In genomic region chr11:87268803-87269202, GRCm38 (mm10) we compare ENCODE assay signal across 14 mouse cellular contexts.
DNase-seq lines count a peak whose midpoint lies in the region; ATAC-seq and TF ChIP-seq lines count a peak whose summit lies in the region.
"Had no signal": no experiment of that assay in that cellular context is flagged by ENCODE, and none has a peak within 500 bp of the region (broad histone marks: within the 10 kb centered on the region; RNA-seq: fewer than 3 reads in every experiment).

No protein-coding gene starts in this region.

- no peaks in the 10 kb centered on the region for H3K36me3 ChIP-seq in forebrain, postnatal 0 days (ENCODE audit: insufficient read depth)
- no peaks in the 10 kb centered on the region for H3K36me3 ChIP-seq in forebrain, embryonic 16.5 days (ENCODE audit: control insufficient read depth, insufficient read depth)
- no peaks in the 10 kb centered on the region for H3K36me3 ChIP-seq in liver, postnatal 0 days (replicated peaks; ENCODE audit: insufficient read depth, low read length)
- no peaks in the 10 kb centered on the region for H3K36me3 ChIP-seq in liver, embryonic 11.5 days (ENCODE audit: control insufficient read depth, insufficient read depth, low read length)
- H3K36me3 ChIP-seq in ES-E14 (ENCODE audit: control insufficient read depth, insufficient read depth, low read length, poor library complexity, severe bottlenecking): no peaks in the 10 kb centered on the region
- H3K36me3 ChIP-seq in limb, embryonic 10.5 days: no peaks in the 10 kb centered on the region
- H3K36me3 ChIP-seq: heart, embryonic 10.5 days; midbrain, embryonic 12.5 days had no signal

- H3K27me3 ChIP-seq in forebrain, postnatal 0 days (ENCODE audit: insufficient read depth, low read length): no peaks in the 10 kb centered on the region
- no peaks in the 10 kb centered on the region for H3K27me3 ChIP-seq in forebrain, embryonic 16.5 days (replicated peaks; ENCODE audit: control insufficient read depth, insufficient read depth, low read length)
- H3K27me3 ChIP-seq in liver, postnatal 0 days (ENCODE audit: insufficient read depth, low read length): no peaks in the 10 kb centered on the region
- no peaks in the 10 kb centered on the region for H3K27me3 ChIP-seq in liver, embryonic 11.5 days (replicated peaks; ENCODE audit: control insufficient read depth, insufficient read depth, low read length)
- no peaks in the 10 kb centered on the region for H3K27me3 ChIP-seq in limb, embryonic 10.5 days (ENCODE audit: low read depth, poor library complexity, severe bottlenecking)
- H3K27me3 ChIP-seq: midbrain, embryonic 12.5 days had no signal

- TF ChIP-seq CTCF in forebrain, postnatal 0 days (IDR thresholded peaks at IDR 0.05; ENCODE audit: low read depth): peak; percentile 36
- peak; percentile 48 for TF ChIP-seq CTCF in liver, postnatal 0 days (IDR thresholded peaks at IDR 0.05; ENCODE audit: low read depth)
- TF ChIP-seq CTCF in cortical plate, adult 2 months (IDR thresholded peaks at IDR 0.05; ENCODE audit: extremely low read depth, insufficient read depth, low read length): 0 out of 2 replicates have a peak, but pooled peaks have one; percentile 11

- H3K9ac ChIP-seq in forebrain, postnatal 0 days: no peak overlapping the region
- no peak overlapping the region for H3K9ac ChIP-seq in forebrain, embryonic 16.5 days (replicated peaks; ENCODE audit: low read depth, low read length)
- no peak overlapping the region for H3K9ac ChIP-seq in liver, postnatal 0 days (replicated peaks)
- no peak overlapping the region for H3K9ac ChIP-seq in liver, embryonic 11.5 days (ENCODE audit: low read depth, low read length)
- H3K9ac ChIP-seq in ES-E14 (ENCODE audit: insufficient read depth, low read depth, low read length, poor library complexity, severe bottlenecking): no peak overlapping the region
- H3K9ac ChIP-seq: midbrain, embryonic 12.5 days had no signal

- no peak for TF ChIP-seq EP300 in liver, postnatal 0 days (IDR thresholded peaks at IDR 0.05; ENCODE audit: low read depth)

- in situ Hi-C loops in ES-E14 (cut with MboI; ENCODE audit: low sequenced_read_pairs in 2 of 2, unreplicated experiment in 2 of 2): no loop called here

- H3K9me3 ChIP-seq in forebrain, postnatal 0 days (ENCODE audit: low read length): no peaks in the 10 kb centered on the region
- H3K9me3 ChIP-seq in forebrain, embryonic 16.5 days (ENCODE audit: control insufficient read depth, low read length): 0 out of 2 replicates have a peak, but pooled peaks cover 2% of the 10 kb centered on the region
- H3K9me3 ChIP-seq in liver, postnatal 0 days (ENCODE audit: low read length): 0 out of 2 replicates have a peak, but pooled peaks cover 3% of the 10 kb centered on the region
- no peaks in the 10 kb centered on the region; the same call in 1 of the 2 replicates for H3K9me3 ChIP-seq in liver, embryonic 11.5 days (ENCODE audit: control insufficient read depth, low read length)
- H3K9me3 ChIP-seq in ES-E14 (ENCODE audit: control insufficient read depth, insufficient read depth, low read depth, low read length): no peaks in the 10 kb centered on the region
- H3K9me3 ChIP-seq in limb, embryonic 10.5 days (replicated peaks): no peaks in the 10 kb centered on the region
- H3K9me3 ChIP-seq: heart, embryonic 10.5 days; midbrain, embryonic 12.5 days had no signal

- no peak overlapping the region for H3K27ac ChIP-seq in forebrain, postnatal 0 days (ENCODE audit: low read depth, low read length)
- no peak overlapping the region for H3K27ac ChIP-seq in forebrain, embryonic 16.5 days (ENCODE audit: low read length)
- no peak overlapping the region for H3K27ac ChIP-seq in liver, postnatal 0 days (ENCODE audit: low read depth)
- H3K27ac ChIP-seq in liver, embryonic 11.5 days (ENCODE audit: low read depth, low read length): no peak overlapping the region
- no peak overlapping the region for H3K27ac ChIP-seq in ES-E14 (ENCODE audit: insufficient read depth, low read depth, low read length, poor library complexity, severe bottlenecking)
- H3K27ac ChIP-seq in cortical plate, adult 2 months (ENCODE audit: insufficient read depth, low read length): no peak overlapping the region
- no peak overlapping the region for H3K27ac ChIP-seq in limb, embryonic 10.5 days
- H3K27ac ChIP-seq: heart, embryonic 10.5 days; midbrain, embryonic 12.5 days had no signal

- WGBS in forebrain, postnatal 0 days: 91% methylated on average over 2 of the region's 2 CpGs
- 94% methylated on average over 2 of the region's 2 CpGs for WGBS in forebrain, embryonic 16.5 days
- WGBS in liver, postnatal 0 days (ENCODE audit: insufficient replicate concordance): 76% methylated on average over 2 of the region's 2 CpGs
- 68% methylated on average over 2 of the region's 2 CpGs for WGBS in liver, embryonic 11.5 days
- WGBS in limb, embryonic 10.5 days: 85% methylated on average over 2 of the region's 2 CpGs

- no peak overlapping the region for H3K4me3 ChIP-seq in forebrain, postnatal 0 days (ENCODE audit: low read depth, low read length)
- H3K4me3 ChIP-seq in forebrain, embryonic 16.5 days (replicated peaks; ENCODE audit: low read length): no peak overlapping the region
- no peak overlapping the region for H3K4me3 ChIP-seq in liver, postnatal 0 days (ENCODE audit: low read depth, low read length)
- no peak overlapping the region for H3K4me3 ChIP-seq in liver, embryonic 11.5 days (ENCODE audit: low read depth, low read length)
- no peak overlapping the region for H3K4me3 ChIP-seq in ES-E14 (ENCODE audit: insufficient read depth in 1 of 2, low read depth in 1 of 2, low read length in 2 of 2, poor library complexity in 1 of 2, severe bottlenecking in 1 of 2)
- no peak overlapping the region for H3K4me3 ChIP-seq in cortical plate, adult 2 months (ENCODE audit: insufficient read depth, low read length)
- no peak overlapping the region for H3K4me3 ChIP-seq in limb, embryonic 10.5 days
- H3K4me3 ChIP-seq: heart, embryonic 10.5 days; midbrain, embryonic 12.5 days had no signal

- H3K4me1 ChIP-seq in forebrain, postnatal 0 days (ENCODE audit: insufficient read depth): no peaks in the 10 kb centered on the region; the same call in 1 of the 2 replicates
- peaks cover 12% of the 10 kb centered on the region for H3K4me1 ChIP-seq in forebrain, embryonic 16.5 days (replicated peaks; ENCODE audit: control insufficient read depth, insufficient read depth, low read length)
- H3K4me1 ChIP-seq in liver, postnatal 0 days (ENCODE audit: insufficient read depth): no peaks in the 10 kb centered on the region
- no peaks in the 10 kb centered on the region; the same call in 1 of the 2 replicates for H3K4me1 ChIP-seq in liver, embryonic 11.5 days (replicated peaks; ENCODE audit: control insufficient read depth, insufficient read depth, low read length)
- no peaks in the 10 kb centered on the region for H3K4me1 ChIP-seq in ES-E14 (ENCODE audit: control insufficient read depth in 2 of 2, insufficient read depth in 2 of 2, low read length in 2 of 2, poor library complexity in 1 of 2)
- peaks cover 5% of the 10 kb centered on the region; the same call in 1 of the 2 replicates for H3K4me1 ChIP-seq in cortical plate, adult 2 months (ENCODE audit: control insufficient read depth, insufficient read depth, low read length)
- peaks cover 10% of the 10 kb centered on the region for H3K4me1 ChIP-seq in limb, embryonic 10.5 days

- no peak for ATAC-seq in forebrain, postnatal 0 days
- no peak for ATAC-seq in forebrain, embryonic 16.5 days
- no peak for ATAC-seq in liver, postnatal 0 days
- ATAC-seq in liver, embryonic 11.5 days (replicated peaks; ENCODE audit: low FRiP score): no peak

- H3K4me2 ChIP-seq in forebrain, postnatal 0 days (ENCODE audit: low read depth): no peak overlapping the region
- no peak overlapping the region for H3K4me2 ChIP-seq in forebrain, embryonic 16.5 days (ENCODE audit: low read length)
- H3K4me2 ChIP-seq in liver, postnatal 0 days (ENCODE audit: low read depth, low read length): no peak overlapping the region
- no peak overlapping the region for H3K4me2 ChIP-seq in liver, embryonic 11.5 days
- H3K4me2 ChIP-seq: midbrain, embryonic 12.5 days had no signal

- DNase-seq in forebrain, postnatal 0 days: no peak
- no peak for DNase-seq in liver, postnatal 0 days
- DNase-seq in liver, embryonic 11.5 days (ENCODE audit: low spot score): no peak
- peak; percentile 30 for DNase-seq in ES-E14 (ENCODE audit: low read depth, low spot score)
- no peak for DNase-seq in limb, embryonic 10.5 days (ENCODE audit: low spot score)
- DNase-seq in kidney, postnatal 36 days: no peak
- DNase-seq: B cell, adult 2 months; cerebellum, adult 8-10 months; kidney, adult 9 months; lung, postnatal 10 days had no signal

- no peak for TF ChIP-seq POLR2A in cortical plate, adult 2 months (IDR thresholded peaks at IDR 0.05; ENCODE audit: extremely low read depth, insufficient read depth, low read length)

TF ChIP-seq in ES-E14, 5 proteins besides CTCF, POLR2A, EP300 and RAD21:
- TF ChIP-seq CHD2 (IDR thresholded peaks at IDR 0.05; ENCODE audit: low read depth, low read length) (no peak), ZC3H11A (IDR thresholded peaks at IDR 0.05; ENCODE audit: borderline replicate concordance, low read depth, low read length) (0 out of 2 replicates have a peak, but pooled peaks have one; percentile 10)
